Mouse (Mus musculus) left cerebral cortex, adult 2 months (tissue): Measurements from ENCODE around the gene Ak3. TPM values are rescaled to one million over a fixed set of nuclear protein-coding genes. Genes with fewer than 3 reads are reported as not detected.
A peak's percentile ranks its signal among the peaks of the same experiment; 100 is the strongest.

Experiments
- DNase-seq, 2 experiments: peaks; one replicate each; pipeline ENCODE4 v3.0.0; 2021 to 2022; ENCODE audit warnings: low spot score in 2 of 2, mixed read lengths in 1 of 2; ENCODE audit errors: extremely low spot score in 1 of 2
- H3K27ac ChIP-seq: fragments of 200-600 bp; 2 replicates; pipeline ENCODE4 v1.8.1; 2022
- H3K4me3 ChIP-seq: fragments of 200-600 bp; 2 replicates; pipeline ENCODE4 v1.8.1; 2022
- CTCF ChIP-seq: fragments of 200-600 bp; IDR thresholded peaks from 2 replicates; pipeline ENCODE4 v1.8.1; 2022; ENCODE audit warnings: antibody characterized with exemption, mild to moderate bottlenecking, moderate library complexity
- intact Hi-C: fragments of 180-260 bp; cut with DNase I; formaldehyde crosslinking; loops from one replicate; pipeline ENCODE4 v1.15.1; 2025
- total RNA-seq, 2 experiments: library from RNA; stranded (reverse); gene quantifications; 2 replicates each; pipeline ENCODE4 v1.2.3; 2021

The Ak3 gene
- total RNA-seq, 2 experiments from 2014 or later, result 51.8 to 56.1 TPM

GRCm38 (mm10) chr19:29040206-29040605 lies 7.6 kb downstream of the Ak3 start:
- intact Hi-C loops, result no loop called here

GRCm38 (mm10) chr19:29039334-29039733 lies 8.4 kb downstream of the Ak3 start:
- Histone ChIP-seq H3K27ac (no peak overlapping the region), H3K4me3 (no peak overlapping the region)
- no peak for DNase-seq
- intact Hi-C loops, result no loop called here
- peak; percentile 5 for TF ChIP-seq CTCF

More at GRCm38 (mm10) chr19:29040206-29040605, 7.6 kb downstream of the Ak3 start:
- TF ChIP-seq CTCF, result no peak
- Histone ChIP-seq H3K4me3 (no peak overlapping the region), H3K27ac (no peak overlapping the region)
- DNase-seq, result no peak

- no peak for TF ChIP-seq CTCF
- Histone ChIP-seq H3K4me3 (no peak overlapping the region), H3K27ac (no peak overlapping the region)
- intact Hi-C loops, result no loop called here
- DNase-seq, result no peak
These were observed 10.2 kb downstream of the Ak3 start for GRCm38 (mm10) chr19:29037541-29037940.

- DNase-seq, result no peak
- intact Hi-C loops, result no loop called here
- Histone ChIP-seq H3K27ac (no peak overlapping the region), H3K4me3 (no peak overlapping the region)
- no peak for TF ChIP-seq CTCF
These were observed 10.7 kb downstream of the Ak3 start for GRCm38 (mm10) chr19:29037026-29037425.

GRCm38 (mm10) chr19:29032662-29033061 lies 15.1 kb downstream of the Ak3 start:
- Histone ChIP-seq H3K4me3 (no peak overlapping the region), H3K27ac (no peak overlapping the region)
- intact Hi-C loops, result no loop called here
- TF ChIP-seq CTCF, result no peak
- DNase-seq, result no peak

- Histone ChIP-seq H3K4me3 (no peak overlapping the region), H3K27ac (no peak overlapping the region)
- intact Hi-C loops, result no loop called here
- DNase-seq, result no peak
- TF ChIP-seq CTCF, result no peak
These were observed 16.0 kb downstream of the Ak3 start for GRCm38 (mm10) chr19:29031788-29032187.

GRCm38 (mm10) chr19:29024391-29024947 lies 23.3 kb downstream of the Ak3 start:
- Histone ChIP-seq H3K27ac (peak overlapping the region; percentile 80), H3K4me3 (no peak overlapping the region)
- DNase-seq, result peak; percentile 33 to 44
- TF ChIP-seq CTCF, result no peak
- intact Hi-C loops, result no loop called here

- intact Hi-C loops, result no loop called here
- H3K4me3 ChIP-seq, result no peak overlapping the region
- no peak for TF ChIP-seq CTCF
- 0 out of 2 replicates have a peak overlapping the region, but pooled peaks have one; percentile 19 for H3K27ac ChIP-seq
- no peak for DNase-seq
These were observed 25.9 kb downstream of the Ak3 start for GRCm38 (mm10) chr19:29021754-29022345.

GRCm38 (mm10) chr19:29019647-29020046 lies 28.1 kb downstream of the Ak3 start:
- peak; percentile 43 for TF ChIP-seq CTCF
- DNase-seq, result no peak
- Histone ChIP-seq H3K27ac (no peak overlapping the region), H3K4me3 (no peak overlapping the region)
- intact Hi-C loops, result no loop called here

- Histone ChIP-seq H3K4me3 (no peak overlapping the region), H3K27ac (no peak overlapping the region)
- no peak; the same call in 1 of the 2 replicates for TF ChIP-seq CTCF
- intact Hi-C loops, result no loop called here
- DNase-seq, result no peak
These were observed 31.0 kb downstream of the Ak3 start for GRCm38 (mm10) chr19:29016786-29017185.

GRCm38 (mm10) chr19:29016204-29016765 lies 31.5 kb downstream of the Ak3 start:
- TF ChIP-seq CTCF, result no peak
- H3K4me3 ChIP-seq, result no peak overlapping the region
- intact Hi-C loops, result no loop called here
- no peak for DNase-seq
- H3K27ac ChIP-seq, result no peak overlapping the region

GRCm38 (mm10) chr19:29015410-29016203 lies 32.2 kb downstream of the Ak3 start:
- no peak overlapping the region for H3K27ac ChIP-seq
- intact Hi-C loops, result no loop called here
- DNase-seq, result no peak
- no peak overlapping the region for H3K4me3 ChIP-seq
- no peak for TF ChIP-seq CTCF
